Mouse (Mus musculus): ENCODE results near the gene Irf2bp1.

DNA sequence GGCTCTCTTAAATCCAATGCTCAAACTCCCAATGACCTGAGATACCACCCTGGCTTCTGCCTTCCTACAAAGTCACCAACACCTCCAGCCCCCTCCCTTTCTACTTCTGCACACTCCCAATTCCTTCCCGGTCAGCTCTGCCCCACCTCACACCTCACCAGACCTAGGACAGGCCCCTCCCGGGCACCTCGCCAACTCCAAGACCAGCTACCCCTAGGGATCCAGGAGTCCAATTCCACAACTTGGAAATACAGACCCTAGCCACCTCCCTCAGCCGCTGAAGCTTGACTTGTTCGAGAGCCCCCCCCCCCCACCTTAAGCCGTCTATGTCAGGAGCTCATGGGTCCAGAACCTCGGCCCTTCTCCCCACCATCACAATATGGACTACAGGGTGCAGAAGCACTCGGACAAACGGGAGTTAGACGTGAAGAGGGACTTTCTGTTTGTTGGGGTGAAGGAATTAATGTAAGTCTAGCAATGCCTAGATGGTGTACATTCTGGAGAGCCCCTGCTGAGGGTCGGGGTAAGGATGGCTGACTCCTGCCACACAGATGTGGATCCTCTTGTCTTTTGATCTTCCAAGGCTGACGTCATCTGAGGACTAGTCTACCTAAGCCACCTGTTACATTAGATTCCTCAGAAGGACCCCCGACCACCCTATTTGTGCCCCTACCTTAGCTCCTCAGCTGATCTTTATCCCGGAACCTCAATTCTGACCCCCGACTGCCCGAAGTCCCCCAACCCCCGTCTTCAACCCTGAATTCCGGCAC is 18.5 kb downstream of the Irf2bp1 start:
- TF ChIP-seq GATA1 (IDR thresholded peaks at IDR 0.05; ENCODE audit: borderline replicate concordance, low read length): no peak
- TF ChIP-seq FLI1 (IDR thresholded peaks at IDR 0.05; ENCODE audit: low read length): no peak
